Mouse (Mus musculus): ENCODE data around the gene Sorbs2. TPM values are rescaled to one million over a fixed set of nuclear protein-coding genes. Genes with fewer than 3 reads are reported as not detected.

Gene Sorbs2
- total RNA-seq, 1 experiment = 2.1 TPM

- no peak overlapping the region for H3K4me3 ChIP-seq (ENCODE audit: insufficient read depth in 1 of 2, low read depth in 1 of 2, low read length in 2 of 2, poor library complexity in 1 of 2, severe bottlenecking in 1 of 2)
- in situ Hi-C loops (cut with MboI; ENCODE audit: low sequenced_read_pairs in 2 of 2, unreplicated experiment in 2 of 2) = no loop called here
- no peaks in the 10 kb centered on the region for H3K36me3 ChIP-seq (ENCODE audit: control insufficient read depth, insufficient read depth, low read length, poor library complexity, severe bottlenecking)
- H3K27ac ChIP-seq (ENCODE audit: insufficient read depth, low read depth, low read length, poor library complexity, severe bottlenecking) = no peak overlapping the region
- no peaks in the 10 kb centered on the region for H3K9me3 ChIP-seq (ENCODE audit: control insufficient read depth, insufficient read depth, low read depth, low read length)
- TF ChIP-seq MAFK (IDR thresholded peaks at IDR 0.05; ENCODE audit: insufficient read depth, low read depth, low read length) = no peak
- no peak for TF ChIP-seq ZNF384 (IDR thresholded peaks at IDR 0.05; ENCODE audit: low read depth, low read length)
- no peak for TF ChIP-seq ZC3H11A (IDR thresholded peaks at IDR 0.05; ENCODE audit: borderline replicate concordance, low read depth, low read length)
- no peak for TF ChIP-seq CHD2 (IDR thresholded peaks at IDR 0.05; ENCODE audit: low read depth, low read length)
- TF ChIP-seq HCFC1 (IDR thresholded peaks at IDR 0.05; ENCODE audit: borderline replicate concordance, insufficient read depth, low read length) = no peak
- H3K4me1 ChIP-seq (ENCODE audit: control insufficient read depth in 2 of 2, insufficient read depth in 2 of 2, low read length in 2 of 2, poor library complexity in 1 of 2) = no peaks in the 10 kb centered on the region
- H3K9ac ChIP-seq (ENCODE audit: insufficient read depth, low read depth, low read length, poor library complexity, severe bottlenecking) = no peak overlapping the region
- no peak for DNase-seq (ENCODE audit: low read depth, low spot score)
Observed at GRCm38 (mm10) chr8:45724204-45724603, 216.6 kb downstream of the Sorbs2 start.

DNA sequence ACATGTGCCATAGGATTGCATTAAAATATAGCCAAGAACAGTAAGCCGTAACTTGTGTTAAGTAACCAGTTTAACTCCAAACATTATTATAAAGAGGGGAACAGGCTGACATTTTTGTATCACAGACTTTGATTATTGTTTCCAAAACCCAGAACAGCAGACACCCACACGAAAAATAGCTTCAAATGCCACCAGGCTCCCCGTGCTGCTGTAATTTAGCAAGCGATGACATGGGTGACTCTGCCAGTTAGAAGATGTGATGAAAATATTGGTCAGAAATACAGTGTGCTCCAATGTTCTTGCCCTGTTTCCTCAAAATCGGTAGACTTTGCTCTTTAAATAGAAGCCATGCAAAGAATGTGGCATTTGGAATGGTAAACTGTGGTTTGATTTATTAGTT lies 217.7 kb downstream of the Sorbs2 start:
- no peak overlapping the region for H3K27ac ChIP-seq (ENCODE audit: insufficient read depth, low read depth, low read length, poor library complexity, severe bottlenecking)
- H3K9me3 ChIP-seq (ENCODE audit: control insufficient read depth, insufficient read depth, low read depth, low read length) = no peaks in the 10 kb centered on the region
- no peak for DNase-seq (ENCODE audit: low read depth, low spot score)
- no peak overlapping the region for H3K4me3 ChIP-seq (ENCODE audit: insufficient read depth in 1 of 2, low read depth in 1 of 2, low read length in 2 of 2, poor library complexity in 1 of 2, severe bottlenecking in 1 of 2)
- H3K4me1 ChIP-seq (ENCODE audit: control insufficient read depth in 2 of 2, insufficient read depth in 2 of 2, low read length in 2 of 2, poor library complexity in 1 of 2) = no peaks in the 10 kb centered on the region
- in situ Hi-C loops (cut with MboI; ENCODE audit: low sequenced_read_pairs in 2 of 2, unreplicated experiment in 2 of 2) = no loop called here
- H3K36me3 ChIP-seq (ENCODE audit: control insufficient read depth, insufficient read depth, low read length, poor library complexity, severe bottlenecking) = no peaks in the 10 kb centered on the region
- H3K9ac ChIP-seq (ENCODE audit: insufficient read depth, low read depth, low read length, poor library complexity, severe bottlenecking) = no peak overlapping the region
- TF ChIP-seq CHD2 (IDR thresholded peaks at IDR 0.05; ENCODE audit: low read depth, low read length) (no peak), ZNF384 (IDR thresholded peaks at IDR 0.05; ENCODE audit: low read depth, low read length) (no peak), MAFK (IDR thresholded peaks at IDR 0.05; ENCODE audit: insufficient read depth, low read depth, low read length) (no peak), HCFC1 (IDR thresholded peaks at IDR 0.05; ENCODE audit: borderline replicate concordance, insufficient read depth, low read length) (no peak), ZC3H11A (IDR thresholded peaks at IDR 0.05; ENCODE audit: borderline replicate concordance, low read depth, low read length) (no peak)

- no peak for DNase-seq (ENCODE audit: low read depth, low spot score)
- TF ChIP-seq MAFK (IDR thresholded peaks at IDR 0.05; ENCODE audit: insufficient read depth, low read depth, low read length) (no peak), HCFC1 (IDR thresholded peaks at IDR 0.05; ENCODE audit: borderline replicate concordance, insufficient read depth, low read length) (no peak), ZC3H11A (IDR thresholded peaks at IDR 0.05; ENCODE audit: borderline replicate concordance, low read depth, low read length) (no peak), CHD2 (IDR thresholded peaks at IDR 0.05; ENCODE audit: low read depth, low read length) (no peak), ZNF384 (IDR thresholded peaks at IDR 0.05; ENCODE audit: low read depth, low read length) (no peak)
- H3K27ac ChIP-seq (ENCODE audit: insufficient read depth, low read depth, low read length, poor library complexity, severe bottlenecking) = no peak overlapping the region
Observed at GRCm38 (mm10) chr8:45729850-45730382, 222.3 kb downstream of the Sorbs2 start.

GRCm38 (mm10) chr8:45730795-45731194 lies 223.2 kb downstream of the Sorbs2 start:
- no peak overlapping the region for H3K9ac ChIP-seq (ENCODE audit: insufficient read depth, low read depth, low read length, poor library complexity, severe bottlenecking)
- H3K27ac ChIP-seq (ENCODE audit: insufficient read depth, low read depth, low read length, poor library complexity, severe bottlenecking) = no peak overlapping the region
- in situ Hi-C loops (cut with MboI; ENCODE audit: low sequenced_read_pairs in 2 of 2, unreplicated experiment in 2 of 2) = no loop called here
- H3K36me3 ChIP-seq (ENCODE audit: control insufficient read depth, insufficient read depth, low read length, poor library complexity, severe bottlenecking) = no peaks in the 10 kb centered on the region
- H3K4me3 ChIP-seq (ENCODE audit: insufficient read depth in 1 of 2, low read depth in 1 of 2, low read length in 2 of 2, poor library complexity in 1 of 2, severe bottlenecking in 1 of 2) = no peak overlapping the region
- H3K9me3 ChIP-seq (ENCODE audit: control insufficient read depth, insufficient read depth, low read depth, low read length) = no peaks in the 10 kb centered on the region
- TF ChIP-seq ZNF384 (IDR thresholded peaks at IDR 0.05; ENCODE audit: low read depth, low read length) (no peak), MAFK (IDR thresholded peaks at IDR 0.05; ENCODE audit: insufficient read depth, low read depth, low read length) (no peak), HCFC1 (IDR thresholded peaks at IDR 0.05; ENCODE audit: borderline replicate concordance, insufficient read depth, low read length) (no peak), CHD2 (IDR thresholded peaks at IDR 0.05; ENCODE audit: low read depth, low read length) (no peak), ZC3H11A (IDR thresholded peaks at IDR 0.05; ENCODE audit: borderline replicate concordance, low read depth, low read length) (no peak)
- no peak for DNase-seq (ENCODE audit: low read depth, low spot score)
- H3K4me1 ChIP-seq (ENCODE audit: control insufficient read depth in 2 of 2, insufficient read depth in 2 of 2, low read length in 2 of 2, poor library complexity in 1 of 2) = no peaks in the 10 kb centered on the region

More at GRCm38 (mm10) chr8:45729850-45730382, 222.3 kb downstream of the Sorbs2 start:
- no peaks in the 10 kb centered on the region for H3K36me3 ChIP-seq (ENCODE audit: control insufficient read depth, insufficient read depth, low read length, poor library complexity, severe bottlenecking)
- in situ Hi-C loops (cut with MboI; ENCODE audit: low sequenced_read_pairs in 2 of 2, unreplicated experiment in 2 of 2) = no loop called here
- no peak overlapping the region for H3K4me3 ChIP-seq (ENCODE audit: insufficient read depth in 1 of 2, low read depth in 1 of 2, low read length in 2 of 2, poor library complexity in 1 of 2, severe bottlenecking in 1 of 2)
- no peaks in the 10 kb centered on the region for H3K4me1 ChIP-seq (ENCODE audit: control insufficient read depth in 2 of 2, insufficient read depth in 2 of 2, low read length in 2 of 2, poor library complexity in 1 of 2)
- H3K9ac ChIP-seq (ENCODE audit: insufficient read depth, low read depth, low read length, poor library complexity, severe bottlenecking) = no peak overlapping the region
- H3K9me3 ChIP-seq (ENCODE audit: control insufficient read depth, insufficient read depth, low read depth, low read length) = no peaks in the 10 kb centered on the region

Measured in ES-E14 (cell line).